Mouse (Mus musculus): ENCODE data around the gene Olfr1440.

Olfr1440 gene

DNA sequence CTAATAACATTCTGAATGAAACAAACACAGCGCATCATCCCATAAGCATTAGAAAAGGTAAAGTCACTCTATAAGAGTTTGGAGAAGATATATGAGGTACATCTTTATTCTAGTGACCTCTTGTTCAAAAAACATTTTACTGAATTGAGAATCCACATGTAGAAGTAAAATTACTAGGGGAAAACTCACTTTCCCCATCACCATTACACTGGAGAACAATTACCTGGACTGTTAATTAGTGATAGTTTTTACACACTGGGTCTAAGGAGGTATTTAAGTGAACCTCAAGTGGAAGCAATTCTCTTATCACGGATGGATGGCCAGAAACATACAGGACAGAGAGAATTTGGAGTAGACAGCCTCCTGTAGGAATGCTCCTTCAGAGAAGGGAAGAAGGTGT, at the start of gene Olfr1440:
TSS of gene Olfr1440 (plus strand) at position 301 of the 400 bp plus-strand sequence.
- no peak for DNase-seq (ENCODE audit: low spot score)

DNA sequence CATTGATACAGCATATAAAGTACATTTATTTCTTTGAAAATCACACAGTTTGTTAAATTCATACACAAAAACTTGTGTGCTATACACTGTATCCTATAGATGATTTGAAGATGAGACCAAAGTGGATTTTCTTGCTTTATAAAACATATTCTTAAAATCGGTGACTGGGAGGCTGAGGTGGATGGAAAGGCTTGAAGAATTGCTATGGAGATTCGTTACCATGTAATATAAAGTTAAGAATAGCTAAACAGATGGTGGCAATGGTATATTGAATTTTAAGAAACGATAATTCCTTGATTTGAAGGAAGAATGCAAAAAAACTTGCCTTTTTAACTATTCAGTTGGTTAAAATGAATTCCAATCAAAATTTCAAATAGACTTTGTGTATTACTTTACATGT, 14.1 kb upstream of the Olfr1440 start:
- DNase-seq (ENCODE audit: low spot score) = no peak

DNA sequence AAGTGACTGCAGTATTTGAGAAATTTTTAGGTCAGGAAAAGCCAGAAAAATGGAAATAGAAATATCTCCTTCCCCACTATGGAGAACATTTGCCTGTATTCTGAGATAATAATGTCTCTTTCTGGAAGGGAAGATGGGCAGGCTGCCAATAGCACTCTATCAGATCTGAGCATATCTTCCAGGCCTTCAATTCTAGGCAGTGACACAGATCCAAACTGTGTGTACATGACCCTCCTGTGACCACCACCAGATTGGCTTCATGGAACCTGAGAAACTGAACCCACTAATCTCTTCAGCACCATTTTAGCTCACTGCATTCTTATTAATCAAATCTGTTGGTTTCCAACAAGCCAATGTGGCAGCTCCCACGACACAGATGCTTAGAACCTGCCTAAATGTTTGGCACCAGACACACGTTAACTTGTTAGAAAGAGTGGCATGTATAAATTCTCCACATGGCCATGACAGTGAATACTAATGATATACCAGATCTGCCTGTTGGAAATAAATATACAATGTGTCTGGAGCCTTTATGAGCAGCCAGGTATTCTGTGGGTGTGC, 12.5 kb upstream of the Olfr1440 start:
- DNase-seq (ENCODE audit: low spot score) = no peak

DNA sequence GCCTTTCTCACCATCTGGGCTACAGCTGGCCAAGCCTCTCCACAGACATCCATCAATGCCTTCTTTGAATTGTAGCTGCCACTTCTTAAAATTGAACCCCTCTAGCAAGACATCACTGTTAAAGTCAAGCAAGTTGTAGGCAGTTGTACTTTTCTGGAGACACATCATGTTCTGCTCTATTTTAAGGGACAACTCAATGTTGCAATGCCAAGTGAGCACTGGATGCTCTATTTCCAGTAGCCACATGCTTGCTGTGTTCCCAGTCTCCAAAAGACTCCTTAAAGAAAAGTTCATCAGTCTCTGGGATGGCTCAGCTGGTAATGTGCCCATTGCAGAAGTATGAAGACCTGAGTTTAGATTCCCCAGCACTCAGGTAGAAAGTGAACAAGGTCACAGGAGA, 26.7 kb downstream of the Olfr1440 start:
- DNase-seq (ENCODE audit: low spot score) = no peak

DNA sequence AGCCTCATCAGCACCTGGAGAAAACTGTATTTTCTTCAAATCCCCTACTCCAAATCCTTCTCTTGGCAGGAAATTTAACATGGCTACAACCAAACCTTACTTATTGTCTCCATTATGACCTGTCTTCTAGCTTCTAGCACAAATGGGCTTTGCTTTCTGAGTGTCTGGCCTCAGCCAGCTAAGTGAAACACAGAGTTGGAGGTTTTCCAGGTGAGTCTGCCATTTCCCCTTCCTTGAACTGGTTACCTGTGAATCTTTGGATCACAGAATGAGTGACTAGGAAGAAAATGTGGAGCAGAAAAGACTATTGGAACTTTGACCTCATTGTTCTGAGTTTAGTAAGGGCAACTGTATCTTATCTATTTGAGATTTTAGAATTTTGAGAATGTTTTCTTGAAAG, 30.3 kb downstream of the Olfr1440 start, which contains the start of gene Olfr1441:
TSS of gene Olfr1441 (plus strand) at position 73 of the 400 bp plus-strand sequence.
- DNase-seq (ENCODE audit: low spot score) = no peak

DNA sequence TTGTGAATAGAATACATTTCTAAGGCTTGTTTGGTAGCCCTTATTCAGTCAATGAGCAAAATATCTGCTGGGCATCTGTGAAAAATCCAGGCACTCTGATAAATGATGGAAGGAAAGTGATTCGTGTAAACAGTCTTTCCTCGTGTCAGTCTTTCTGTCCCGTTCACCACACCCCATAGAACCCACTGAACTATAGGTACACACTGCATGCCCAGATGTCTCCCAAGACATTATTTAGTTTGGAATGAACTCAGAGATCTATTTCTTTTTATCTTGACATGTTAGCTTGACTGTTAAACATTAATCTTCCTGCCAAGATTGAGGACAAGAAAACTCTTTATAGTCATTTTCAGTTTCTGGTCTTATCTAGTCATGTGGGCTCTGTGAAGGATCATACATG, 31.2 kb downstream of the Olfr1440 start:
- DNase-seq (ENCODE audit: low spot score) = no peak

DNA sequence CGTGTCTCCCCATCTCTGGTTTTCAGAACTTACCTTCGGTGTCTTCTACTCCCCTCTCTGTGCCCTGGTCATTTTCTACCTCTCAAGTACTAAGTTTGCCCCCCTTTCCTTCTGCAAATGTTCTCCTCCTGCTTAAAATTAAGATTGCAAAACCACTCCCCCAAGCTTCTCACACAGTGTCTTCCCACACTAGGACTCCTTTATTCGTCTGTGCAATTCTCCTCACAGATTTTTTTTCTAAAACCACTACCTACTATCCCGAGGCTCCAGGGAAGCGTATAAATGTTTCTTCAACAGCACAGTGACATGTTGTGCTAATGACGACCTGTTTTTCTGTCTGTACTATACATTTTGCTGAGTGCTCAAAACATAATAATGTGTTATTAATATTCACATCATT, 33.5 kb downstream of the Olfr1440 start:
- DNase-seq (ENCODE audit: low spot score) = no peak

DNA sequence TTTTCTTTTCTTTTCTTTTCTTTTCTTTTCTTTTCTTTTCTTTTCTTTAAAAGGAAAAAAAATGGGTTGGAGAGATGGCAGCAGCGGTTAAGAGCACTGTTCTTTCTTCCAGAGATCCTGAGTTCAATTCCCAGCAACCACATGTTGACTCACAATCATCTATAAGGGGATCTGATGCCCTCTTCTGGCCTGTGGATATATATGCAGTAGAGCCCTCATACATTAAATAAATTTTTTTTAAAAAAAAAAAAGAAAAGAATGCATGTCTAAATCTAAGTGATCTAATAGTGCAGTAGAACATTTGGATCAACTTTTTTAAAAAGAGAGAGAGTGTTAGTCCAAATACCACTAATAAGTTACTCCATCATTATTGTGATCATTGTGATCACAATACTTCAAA, 34.6 kb downstream of the Olfr1440 start:
- DNase-seq (ENCODE audit: low spot score) = no peak

DNA sequence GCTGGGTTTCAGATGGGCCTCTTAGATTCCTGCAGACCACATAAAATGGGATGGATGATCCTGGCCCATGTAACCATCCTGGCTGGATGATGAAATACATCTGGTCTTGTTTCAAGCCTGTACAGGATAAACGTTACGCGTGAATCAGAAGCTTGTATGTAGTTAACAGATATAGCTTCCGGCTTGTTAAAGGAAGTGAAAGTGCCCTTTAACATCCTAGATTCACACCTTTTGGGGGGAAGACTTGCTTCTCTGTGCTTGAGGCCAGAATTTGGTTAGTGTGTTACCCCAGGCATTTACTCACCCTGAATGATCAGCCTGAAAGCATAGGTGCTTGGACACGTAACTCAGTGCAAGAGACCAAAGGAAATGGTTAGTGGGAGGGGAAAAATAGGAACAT, 40.0 kb downstream of the Olfr1440 start:
- DNase-seq (ENCODE audit: low spot score) = no peak

DNA sequence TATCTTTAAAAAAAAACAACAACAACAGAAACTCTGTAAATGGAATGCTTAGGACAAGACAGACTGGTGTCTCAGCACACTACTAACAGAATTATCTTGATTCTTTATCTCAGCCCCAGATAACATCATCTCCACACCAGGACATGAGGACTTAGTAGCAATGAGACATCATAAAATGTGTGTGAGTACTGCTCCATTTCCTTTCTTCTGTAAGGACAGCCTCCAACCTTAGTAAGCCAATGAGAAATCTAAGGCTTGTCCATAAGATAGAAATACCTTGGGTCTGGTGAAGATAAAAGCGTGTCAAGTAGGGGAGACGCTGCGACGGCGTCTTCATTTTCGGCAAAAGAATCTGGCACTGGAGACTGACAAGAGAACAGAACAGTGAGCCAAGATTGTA, 40.5 kb downstream of the Olfr1440 start, which contains the start of gene Pfpl:
TSS of gene Pfpl (plus strand) at position 301 of the 400 bp plus-strand sequence.
- DNase-seq (ENCODE audit: low spot score) = no peak

DNA sequence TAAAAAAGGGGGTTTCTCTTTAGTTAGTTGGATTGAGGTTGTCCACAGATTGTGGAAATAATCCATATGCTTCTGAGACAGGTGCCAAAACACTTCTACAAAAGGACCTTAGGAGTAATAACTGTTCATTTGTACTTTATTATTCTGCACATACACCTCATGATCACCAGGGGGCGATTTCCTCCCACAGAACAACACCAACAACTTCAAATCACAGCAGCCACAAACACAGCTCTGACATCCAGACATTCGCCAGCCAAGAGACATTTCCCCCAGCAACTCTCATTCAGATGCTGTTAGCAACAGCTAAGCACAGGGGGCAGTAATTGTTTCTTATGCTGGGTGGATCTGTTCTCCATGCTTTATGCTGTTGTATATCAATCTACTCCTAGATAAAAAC, 46.0 kb downstream of the Olfr1440 start:
- peak; percentile 65 for DNase-seq (ENCODE audit: low spot score)

DNA sequence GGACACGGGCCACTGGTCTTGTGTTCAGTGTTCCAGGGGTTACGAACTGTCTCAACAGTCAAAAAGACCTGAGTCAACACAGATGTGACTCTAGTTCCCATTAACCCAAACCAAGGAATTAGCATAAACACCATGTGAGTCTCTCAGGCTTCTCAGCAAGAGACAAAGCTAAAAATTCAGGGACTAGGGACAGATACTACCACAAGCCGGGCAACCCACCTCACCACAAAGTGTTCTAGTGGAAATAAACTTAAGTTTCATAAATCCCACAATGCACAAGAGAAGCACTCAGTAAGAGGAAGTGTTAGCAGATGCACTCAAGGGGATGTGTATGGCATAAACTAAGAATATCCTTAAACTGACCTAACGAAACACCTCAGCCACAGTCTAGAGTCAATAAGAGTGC, 47.9 kb downstream of the Olfr1440 start:
- DNase-seq (ENCODE audit: low spot score) = no peak

DNA sequence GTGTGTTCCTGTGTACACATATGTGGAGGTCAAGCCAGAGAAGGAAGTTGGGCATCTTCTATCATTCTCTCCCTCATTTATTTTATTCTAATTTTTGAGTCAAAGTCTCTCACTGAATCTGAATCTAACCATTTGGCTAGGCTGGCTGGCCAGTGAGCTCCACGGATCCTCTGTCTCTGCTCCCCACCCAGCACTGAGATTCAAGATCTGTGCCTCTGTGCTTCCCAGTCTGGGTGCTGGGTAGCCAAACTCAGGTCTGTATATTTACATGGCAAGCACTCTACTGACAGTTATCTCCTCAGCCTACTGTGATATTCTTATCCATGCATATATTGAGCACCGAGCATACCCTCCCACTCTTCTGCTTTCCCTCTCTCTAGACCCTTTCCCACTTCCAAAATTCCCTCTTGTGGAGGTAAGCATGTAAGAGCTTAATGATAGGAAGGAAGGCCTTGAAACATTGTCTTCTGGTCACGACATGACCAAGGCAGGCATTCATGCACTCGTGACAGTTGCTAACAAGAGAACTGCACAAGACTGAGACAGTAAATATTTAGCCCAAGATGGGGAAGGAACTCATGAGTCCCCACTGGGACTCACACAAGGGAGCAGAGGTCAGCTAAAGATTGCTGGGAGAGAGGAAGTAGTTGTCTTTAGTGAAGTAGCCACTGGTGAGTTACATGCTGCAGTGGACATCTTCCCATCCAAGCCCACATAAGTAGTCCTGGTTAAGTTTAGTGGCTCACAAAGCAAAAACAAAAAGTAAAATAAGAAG, 48.9 kb downstream of the Olfr1440 start:
- DNase-seq (ENCODE audit: low spot score) = no peak

DNA sequence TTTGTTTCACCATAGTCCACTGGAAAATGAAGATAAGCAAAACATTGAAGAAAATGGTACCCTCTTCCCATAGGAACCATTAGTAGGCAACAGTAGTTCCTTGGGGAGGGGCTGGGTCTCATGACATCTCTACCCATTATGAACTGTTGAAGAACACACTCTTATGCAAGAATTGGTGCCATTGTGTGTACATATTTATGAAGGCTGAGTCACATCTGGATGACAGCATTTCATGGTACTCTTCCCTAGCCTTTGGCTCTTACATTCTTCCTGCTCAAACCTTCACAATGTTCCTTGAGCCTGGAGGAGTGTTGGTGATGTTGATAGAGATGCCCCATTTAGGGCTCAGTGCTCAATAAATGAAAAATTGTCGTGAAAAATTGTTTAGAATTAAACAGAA, 52.5 kb downstream of the Olfr1440 start:
- DNase-seq (ENCODE audit: low spot score) = no peak

DNA sequence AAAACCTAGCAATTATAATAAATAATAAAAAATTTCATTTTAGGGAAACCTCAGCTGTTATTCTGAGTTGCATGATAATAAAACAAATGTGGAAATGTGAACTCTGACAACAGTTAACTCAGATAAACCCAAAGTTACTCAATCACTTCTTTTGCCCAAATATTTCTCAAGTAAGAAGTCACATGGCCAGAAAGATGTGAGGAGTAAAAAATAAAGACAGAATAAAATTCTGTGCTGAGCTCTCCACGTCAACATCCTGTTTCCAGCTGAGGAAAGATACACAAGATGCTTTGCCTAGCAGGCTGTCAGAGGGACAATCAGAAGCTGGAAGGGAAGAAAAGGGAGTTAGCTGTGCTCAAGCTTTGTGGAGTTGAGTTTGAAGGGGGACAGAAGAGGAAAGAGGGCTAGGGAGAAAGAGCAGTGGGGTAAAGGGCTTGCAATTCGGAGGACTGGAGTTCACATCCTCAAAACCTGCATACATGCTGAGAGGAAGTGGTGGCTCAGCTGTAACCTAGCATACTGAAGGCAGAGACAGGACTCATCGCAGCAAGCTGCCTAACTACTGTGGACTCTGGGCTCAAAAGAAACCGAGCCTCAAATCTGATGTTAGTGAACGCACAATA, 53.1 kb downstream of the Olfr1440 start:
- no peak for DNase-seq (ENCODE audit: low spot score)

DNA sequence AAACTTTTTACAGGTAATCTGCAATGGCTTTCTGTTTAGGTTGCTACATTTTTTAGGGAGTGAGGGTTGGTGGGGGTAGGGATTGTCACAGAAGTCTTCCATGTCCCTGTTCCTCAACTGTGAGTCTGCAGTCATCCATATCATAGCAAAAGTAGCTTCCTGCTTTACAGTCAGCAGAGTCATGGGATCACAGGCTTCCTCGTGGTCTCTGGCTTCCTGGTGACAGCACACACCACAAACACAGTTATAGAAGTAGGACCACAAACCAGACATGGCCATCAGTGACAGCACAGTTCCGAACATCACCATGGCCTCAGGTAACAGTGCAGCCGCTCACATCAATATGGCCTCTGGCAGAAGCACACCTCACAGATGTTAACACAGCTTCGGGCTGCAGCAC, 55.5 kb downstream of the Olfr1440 start:
- no peak for DNase-seq (ENCODE audit: low spot score)

DNA sequence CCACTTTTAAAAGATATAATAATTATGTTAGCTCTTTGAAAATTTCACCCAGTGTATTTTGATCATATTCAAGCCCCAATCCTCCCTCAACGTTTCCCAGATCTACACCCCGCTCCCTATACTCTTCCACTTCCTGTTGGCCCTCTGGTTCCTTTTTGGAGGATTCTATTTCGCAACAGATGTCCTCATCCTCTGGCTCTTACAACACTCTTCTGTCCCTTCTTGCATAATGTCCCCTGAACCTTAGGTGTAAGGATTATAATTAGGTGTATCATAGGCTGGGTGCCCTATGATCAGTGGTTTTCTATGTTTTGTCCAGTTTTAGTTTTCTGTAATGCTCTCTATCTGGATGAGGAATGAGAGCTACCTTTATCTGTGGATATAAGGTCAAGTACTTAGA, 57.9 kb downstream of the Olfr1440 start:
- DNase-seq (ENCODE audit: low spot score) = no peak

All from embryo, embryonic 10 days (tissue).